Mouse (Mus musculus) regulatory T cell (primary cell): ENCODE results near the gene Bnip1.

Experiments used
- in situ Hi-C: fragments of 300-600 bp; cut with MboI, MseI; formaldehyde crosslinking; loops from one replicate; pipeline ENCODE4 v1.15.1; 2025; ENCODE audit warnings: high pct_unique_total_duplicates

Gene Bnip1

DNA sequence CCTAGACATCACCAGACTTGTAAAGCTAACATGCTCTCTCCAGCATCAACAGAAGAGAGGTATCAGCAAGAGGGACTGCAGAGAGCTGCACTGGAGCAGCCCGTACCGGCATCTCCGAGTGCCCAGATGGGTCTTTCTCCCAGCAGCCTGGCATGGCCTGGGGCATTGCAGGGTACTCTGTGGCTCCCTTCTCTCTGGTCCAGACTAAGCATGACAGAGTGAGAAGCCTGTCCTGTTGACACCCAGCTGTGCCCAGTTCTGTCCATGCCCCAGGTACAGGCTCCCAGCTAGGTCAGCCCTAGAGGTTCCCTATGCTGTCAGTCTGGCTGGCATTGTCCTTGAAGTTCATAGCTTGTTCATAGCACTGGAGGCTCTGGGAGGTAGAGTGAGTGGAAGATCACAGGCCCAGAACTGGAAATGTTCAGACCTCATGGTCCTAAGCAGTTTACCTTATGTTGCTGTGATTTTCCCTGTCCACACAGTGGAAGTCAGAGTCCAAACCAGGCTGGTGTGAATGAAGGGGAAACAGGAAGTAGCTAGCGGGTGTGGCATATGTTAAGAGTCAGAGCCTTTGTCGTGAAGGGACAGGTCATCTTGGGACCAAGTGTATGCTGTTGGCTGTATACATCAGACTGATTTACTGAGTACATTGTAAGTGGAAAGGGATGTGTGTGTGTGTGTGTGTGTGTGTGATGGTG lies 12.4 kb downstream of the Bnip1 start:
- in situ Hi-C loops, result no loop called here

DNA sequence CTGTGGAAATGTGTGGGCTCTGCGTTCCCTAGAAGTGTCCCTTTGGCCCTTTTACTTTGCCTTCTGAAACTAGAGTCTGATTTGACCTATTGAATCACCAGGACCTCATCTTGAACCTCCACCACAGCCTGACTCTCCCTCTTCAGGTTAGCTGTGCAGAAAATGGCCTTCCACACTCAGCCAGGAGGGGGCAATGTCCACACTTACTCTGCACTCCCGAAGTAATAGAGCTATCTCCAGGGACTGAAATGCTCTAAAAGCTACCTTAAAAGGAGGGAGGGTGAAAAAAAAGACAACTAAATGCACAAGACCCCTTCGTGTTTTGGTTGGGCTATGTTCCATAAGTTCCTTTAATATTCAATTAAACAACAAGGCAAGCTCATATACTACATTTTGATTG lies 13.9 kb downstream of the Bnip1 start:
- in situ Hi-C loops, result no loop called here

DNA sequence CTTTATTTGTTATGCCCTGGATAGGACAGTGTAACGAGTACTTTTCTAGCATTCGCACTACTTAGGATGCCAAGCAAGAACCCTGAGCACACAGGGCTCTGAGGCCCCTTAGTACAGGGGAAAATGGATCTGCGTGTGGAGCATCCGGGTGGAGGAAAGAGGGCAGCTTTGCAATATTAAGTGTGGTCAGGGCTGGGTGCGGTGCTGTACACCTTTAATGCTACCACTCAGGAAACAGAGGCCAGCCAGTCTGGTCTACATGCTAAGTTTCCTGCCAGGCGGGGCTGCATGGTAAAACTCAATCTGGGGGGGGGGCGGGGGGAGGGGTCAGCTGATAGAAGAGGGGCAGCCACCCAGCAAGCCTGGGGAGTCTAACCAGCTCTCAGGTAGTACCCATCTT lies 14.5 kb downstream of the Bnip1 start:
- in situ Hi-C loops, result no loop called here

DNA sequence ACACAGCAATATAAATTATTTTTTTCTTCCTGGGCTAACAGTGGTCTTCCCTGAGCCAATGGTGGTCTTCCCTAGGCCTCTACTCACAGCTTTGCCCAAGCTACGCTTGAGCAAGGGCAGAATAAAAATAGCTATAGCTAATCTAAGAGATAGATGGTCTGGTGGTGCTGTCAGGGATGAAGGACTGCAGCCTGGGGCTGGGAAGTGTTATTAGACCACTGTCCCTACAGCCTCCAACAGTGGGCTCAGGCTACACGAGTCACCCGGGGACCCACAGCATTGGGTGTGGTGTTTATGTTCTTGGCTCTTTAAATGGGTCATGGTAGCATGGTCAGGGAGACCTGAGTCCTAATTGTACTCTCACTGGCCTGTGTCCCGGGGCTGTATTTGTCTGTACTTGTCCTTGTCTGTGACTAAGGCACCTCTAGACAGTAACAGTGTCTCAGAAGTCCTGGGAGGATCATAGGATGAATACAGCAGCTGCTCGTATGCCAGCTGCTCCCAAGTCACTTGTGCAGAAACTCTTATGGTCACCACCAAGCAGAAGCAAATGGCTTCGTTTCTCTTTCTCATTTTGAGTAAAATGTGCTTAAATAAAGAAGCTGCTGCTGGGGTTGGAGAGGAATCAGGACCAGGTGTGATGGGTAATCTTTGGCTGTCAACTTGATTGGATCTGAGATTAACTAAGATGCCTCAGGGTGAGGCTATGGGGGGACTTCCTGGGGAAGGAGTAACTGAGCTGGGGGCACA lies 16.7 kb downstream of the Bnip1 start:
- in situ Hi-C loops, result no loop called here

DNA sequence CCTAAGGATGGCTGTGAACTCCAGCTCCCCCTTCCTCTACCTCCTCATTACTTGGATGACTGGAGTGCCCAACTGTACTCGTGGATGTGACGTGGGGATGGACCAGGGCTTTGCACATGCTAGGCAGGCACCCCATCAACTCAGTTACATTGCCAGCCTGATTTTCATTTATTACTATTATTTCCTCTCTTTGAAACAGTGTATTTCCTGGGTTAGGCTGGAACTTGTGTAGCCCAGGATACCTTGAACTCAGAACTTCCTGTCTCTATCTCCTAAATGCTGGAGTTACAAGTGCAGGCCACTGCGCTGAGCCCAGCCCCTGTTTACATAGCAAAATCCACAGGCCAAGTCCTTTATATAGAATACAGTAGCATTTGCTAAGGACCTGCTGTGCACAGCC lies 22.0 kb downstream of the Bnip1 start:
- in situ Hi-C loops, result no loop called here

DNA sequence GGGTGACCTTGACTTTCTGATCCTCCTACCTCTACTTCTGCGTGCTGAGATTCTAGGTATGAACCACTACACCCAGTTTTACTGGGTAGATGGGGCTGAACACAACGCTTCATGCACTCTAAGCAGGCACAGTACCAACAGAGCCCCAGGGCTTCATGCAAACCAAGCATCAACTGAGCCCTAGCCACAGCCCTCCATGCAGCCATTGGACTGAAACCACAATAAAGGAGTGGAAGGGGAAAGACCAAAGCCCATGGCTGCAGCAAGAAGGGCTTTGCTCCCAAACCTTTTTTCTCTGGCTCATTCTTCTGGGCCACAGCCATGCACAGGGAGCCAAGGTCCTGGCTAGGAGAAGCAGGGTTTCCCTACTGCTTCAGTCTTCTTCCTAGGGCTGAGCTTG lies 31.7 kb downstream of the Bnip1 start:
- in situ Hi-C loops, result loop anchor here (5.0 kb wide), 1 partner anchor 185 kb away; no protein-coding TSS in a partner anchor

DNA sequence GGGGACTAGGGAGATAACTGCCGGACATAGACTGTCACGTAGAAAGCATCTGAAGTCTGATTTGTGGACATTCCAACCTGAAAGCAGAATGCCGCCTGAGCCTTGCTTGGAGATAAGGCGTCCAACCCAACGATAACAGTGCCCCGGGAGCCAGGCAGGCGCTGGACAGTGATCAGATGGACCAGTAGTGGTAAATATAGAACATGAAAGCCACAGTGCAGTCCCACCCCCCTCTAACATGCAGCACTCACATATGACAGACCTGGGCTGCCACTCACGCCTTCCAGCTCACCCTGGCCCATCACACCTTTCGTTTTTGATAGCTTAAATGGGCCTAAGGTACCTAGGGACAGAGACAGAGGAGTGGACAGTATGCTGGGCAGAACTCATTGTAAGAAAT lies 32.6 kb downstream of the Bnip1 start:
- in situ Hi-C loops, result loop anchor here (5.0 kb wide), 1 partner anchor 184 kb away; no protein-coding TSS in a partner anchor

DNA sequence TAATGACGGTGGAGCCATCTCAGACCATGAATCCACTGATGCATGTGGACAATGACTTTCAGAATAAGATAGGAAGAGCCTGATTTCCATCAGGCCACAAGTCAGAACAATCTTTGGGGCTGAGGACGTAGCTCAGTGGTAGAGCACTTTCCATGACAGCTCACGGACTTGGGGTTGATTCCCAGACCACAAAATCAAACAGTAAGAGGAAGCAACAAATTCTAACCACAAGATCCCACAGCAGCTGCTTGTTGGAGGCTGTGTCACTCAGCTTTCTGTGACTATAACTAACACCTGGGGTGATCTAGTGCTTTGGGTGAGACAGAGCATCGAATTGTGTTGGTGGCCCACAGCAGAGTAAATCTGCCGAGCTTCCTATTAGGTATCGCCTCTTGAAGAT lies 35.9 kb downstream of the Bnip1 start:
- in situ Hi-C loops, result no loop called here

DNA sequence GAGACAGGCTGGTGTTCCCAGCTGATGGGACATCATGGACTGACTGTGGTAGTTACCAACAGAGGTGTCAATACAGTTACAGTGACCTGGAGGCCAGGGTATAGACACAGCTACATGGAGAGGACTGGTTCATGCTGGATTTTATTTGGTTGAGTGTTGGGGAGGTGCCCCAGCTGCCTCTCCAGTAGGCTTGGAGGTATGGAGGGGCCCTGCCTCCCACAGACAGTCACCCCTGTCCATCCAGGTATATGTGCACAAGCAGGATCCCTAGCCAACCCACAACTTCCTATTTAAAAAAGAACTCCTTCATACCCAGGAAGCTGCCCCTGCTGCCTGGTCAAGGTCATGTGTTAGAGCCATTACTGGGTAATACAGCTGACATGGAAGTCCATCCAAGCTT lies 36.9 kb downstream of the Bnip1 start:
- in situ Hi-C loops, result no loop called here

DNA sequence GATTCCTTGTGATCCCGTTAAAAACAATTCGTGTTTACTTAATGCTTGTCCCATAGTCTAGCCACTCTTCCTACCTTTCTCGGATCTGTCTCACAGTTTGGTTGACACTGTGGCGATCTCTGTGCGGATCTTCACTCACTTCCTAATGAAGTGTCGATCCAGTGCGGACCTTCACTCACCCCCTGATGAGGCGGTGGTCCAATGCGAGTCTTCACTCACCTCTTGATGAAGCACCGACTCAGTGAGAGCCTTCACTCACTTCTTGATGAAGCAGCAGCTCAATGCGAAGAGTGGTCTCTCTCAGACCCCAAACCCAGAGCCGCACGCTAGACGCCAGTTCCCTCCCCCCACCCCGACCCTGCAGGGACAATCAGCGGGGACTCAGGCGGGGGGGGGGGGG lies 45.3 kb downstream of the Bnip1 start:
- in situ Hi-C loops, result no loop called here

DNA sequence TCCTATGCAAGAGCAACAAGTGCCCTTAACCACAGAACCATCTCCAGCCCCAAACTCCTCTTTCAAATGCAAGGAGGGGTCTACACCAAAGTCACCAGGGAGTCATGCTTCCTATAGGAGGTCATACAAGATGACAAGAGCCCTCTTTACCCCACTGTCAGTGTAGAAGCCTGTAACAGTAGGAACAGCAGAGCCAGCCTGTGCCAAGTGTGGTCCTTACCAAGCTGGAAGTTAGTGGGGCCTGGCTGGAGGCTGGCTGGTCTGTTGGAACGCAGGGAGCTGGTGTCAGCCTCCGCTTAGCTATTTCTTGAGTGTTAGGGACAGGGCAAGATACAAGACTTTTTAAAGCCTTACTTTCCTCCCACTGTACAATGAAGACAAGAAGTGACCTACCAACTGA lies 52.9 kb downstream of the Bnip1 start:
- in situ Hi-C loops, result no loop called here

DNA sequence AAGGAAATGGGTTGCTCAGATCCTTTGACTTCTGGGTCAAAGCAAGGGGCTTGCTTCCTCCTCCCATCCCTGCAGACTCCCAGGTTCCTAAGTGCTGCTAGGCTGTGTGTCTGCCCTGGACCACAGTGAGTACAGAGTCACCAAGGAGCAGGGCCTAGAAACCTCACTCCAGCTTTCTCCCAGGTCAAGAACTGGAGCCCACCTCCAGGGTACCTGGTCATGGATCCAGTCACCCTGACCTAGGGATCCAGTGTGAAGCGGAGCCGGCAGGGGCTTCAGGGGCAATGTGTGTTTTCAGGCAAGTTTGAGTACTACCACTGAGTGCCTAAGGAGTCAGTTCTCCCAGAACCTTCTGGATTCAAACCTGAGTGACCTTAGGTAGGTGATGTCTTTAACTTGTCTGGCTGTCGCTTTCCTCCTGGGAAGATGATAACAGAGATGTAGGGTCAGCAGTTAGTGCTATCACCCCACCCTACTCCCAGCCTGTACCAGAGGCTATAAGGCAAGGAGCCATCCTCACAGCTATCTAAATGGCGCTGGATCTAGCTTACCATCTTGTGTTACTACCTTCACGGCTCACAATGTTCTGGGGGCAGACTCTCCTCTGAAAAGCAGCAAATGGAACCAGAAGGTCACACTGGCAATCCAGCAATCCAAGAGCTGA lies 53.6 kb downstream of the Bnip1 start:
- in situ Hi-C loops, result no loop called here

DNA sequence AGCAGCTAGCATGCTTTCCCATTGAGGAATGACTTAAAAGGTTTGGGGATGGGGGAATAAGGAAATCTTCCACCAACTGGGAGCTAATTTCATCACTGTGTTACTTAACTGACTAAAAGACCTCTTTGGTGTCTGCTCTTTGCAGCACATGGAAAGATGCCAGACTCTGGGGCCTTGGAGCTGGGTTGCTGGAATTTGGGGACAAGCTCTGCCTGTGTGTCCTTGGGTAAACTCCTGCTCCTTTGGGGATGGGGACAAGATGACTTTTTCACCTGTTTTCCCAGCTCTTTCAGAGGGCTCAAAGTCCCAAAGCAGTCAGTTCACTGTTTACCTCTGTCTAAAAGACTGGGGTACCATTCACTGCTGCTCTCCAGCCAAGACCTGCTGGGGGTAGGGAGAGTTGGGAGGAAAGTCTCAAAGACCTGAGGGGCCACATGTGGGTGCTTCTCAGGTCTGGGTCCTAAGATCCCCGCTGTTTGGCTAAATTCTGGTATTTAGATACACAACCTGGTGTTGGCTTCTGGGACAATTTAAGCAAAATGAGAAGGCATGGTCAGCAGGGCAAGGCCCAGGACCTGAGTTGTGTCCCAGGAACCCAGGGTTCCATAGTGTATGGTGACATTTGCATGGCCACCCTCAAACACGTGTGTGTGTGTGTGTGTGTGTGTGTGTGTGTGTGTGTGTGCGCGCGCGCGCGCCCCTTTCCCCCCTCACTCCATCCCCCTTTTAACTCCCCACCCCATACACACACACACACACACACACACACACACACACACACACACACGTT lies 54.3 kb downstream of the Bnip1 start:
- in situ Hi-C loops, result no loop called here

DNA sequence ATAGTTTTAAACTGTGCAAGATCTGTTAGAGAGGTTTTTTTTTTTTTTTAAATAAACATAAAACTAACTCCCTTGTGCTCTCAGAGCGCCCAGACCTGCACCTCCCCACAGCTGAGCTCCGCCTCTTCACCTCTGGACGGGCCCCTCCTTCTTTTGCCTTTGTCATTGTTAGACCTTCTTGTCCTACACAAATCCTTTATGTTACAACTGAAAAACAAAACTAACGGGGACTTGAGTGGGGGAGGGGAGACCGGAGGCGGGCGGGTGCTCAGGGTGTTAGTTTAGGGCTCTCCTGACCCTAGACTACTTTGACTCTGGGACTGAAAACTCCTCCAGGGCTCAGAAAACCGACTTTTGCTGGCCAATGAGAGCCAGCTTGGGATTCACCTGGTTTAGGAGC lies 55.1 kb downstream of the Bnip1 start:
- in situ Hi-C loops, result no loop called here

DNA sequence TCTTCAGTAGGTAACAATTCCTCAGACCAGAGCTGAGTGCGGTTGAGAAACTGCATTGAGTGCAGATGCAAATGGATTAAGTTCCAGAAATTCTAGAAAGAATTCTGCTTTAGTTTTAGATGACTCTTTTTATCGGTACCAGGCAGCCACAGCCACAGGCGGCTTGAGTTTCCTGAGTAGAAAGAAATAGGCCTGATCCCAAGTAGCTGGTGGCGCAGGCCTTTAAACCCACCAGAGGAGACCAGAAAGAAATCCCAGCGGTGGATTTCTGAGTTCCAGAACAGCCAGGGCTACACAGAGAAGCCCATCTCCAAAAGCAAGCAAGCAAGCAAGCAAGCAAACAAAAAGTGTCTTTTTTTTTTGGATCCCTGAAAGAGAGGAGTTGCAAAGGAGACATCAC lies 55.5 kb downstream of the Bnip1 start:
- in situ Hi-C loops, result no loop called here

DNA sequence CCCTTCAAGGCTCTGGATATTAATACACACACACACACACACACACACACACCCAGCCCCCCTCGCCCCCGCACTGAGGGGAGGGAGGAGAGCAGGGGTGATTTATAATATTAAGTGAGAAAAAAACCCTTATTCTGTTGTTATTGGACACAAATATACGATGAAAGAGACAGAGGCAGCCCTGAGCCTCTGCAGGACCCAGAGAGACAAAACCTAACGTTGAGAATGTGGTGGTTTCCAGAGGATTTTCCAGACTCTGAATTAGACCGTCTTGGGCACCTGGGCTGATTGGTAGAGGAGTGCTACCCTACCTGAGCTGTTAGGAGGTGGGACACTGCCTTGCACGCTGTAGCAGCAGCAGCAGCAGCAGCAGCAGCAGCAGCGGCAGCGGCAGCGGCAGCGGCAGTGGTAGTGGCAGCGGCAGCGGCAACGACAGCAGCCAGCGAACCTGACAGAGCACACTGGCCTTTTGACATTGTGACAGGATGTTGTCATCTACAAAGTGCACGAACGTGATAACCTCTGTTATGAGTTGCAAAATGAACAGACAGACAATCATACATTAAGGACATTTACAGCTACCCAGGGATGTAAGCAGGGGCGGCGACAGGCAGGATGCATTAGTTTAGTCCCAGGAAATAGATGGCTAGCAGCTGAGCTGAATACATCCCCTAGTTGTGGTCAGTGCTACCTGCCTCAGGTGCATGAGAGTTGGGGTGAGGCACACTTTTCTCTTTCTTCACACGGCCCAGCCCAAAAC lies 56.1 kb downstream of the Bnip1 start:
- in situ Hi-C loops, result no loop called here

DNA sequence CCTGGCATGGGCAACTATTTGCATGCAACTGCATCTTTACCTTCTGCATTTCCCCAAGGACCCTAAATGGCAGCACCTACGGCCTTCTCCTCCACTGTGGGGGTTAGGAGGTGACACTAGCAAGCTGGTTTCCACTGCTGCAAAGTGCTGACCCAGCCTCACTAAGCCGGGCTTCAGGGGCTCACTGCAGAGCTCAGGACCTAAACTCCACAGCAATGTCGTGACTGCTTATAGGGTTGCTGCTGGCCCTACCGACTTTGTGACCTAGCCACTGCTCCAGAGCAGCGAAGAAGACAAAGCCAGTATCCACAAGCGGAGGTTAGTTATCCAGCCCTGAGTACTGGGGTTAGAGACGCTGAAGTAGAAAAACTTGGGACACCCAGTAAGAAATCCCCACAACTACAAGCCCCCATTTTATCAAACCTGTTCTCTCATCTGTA lies 56.7 kb downstream of the Bnip1 start:
- in situ Hi-C loops, result no loop called here

DNA sequence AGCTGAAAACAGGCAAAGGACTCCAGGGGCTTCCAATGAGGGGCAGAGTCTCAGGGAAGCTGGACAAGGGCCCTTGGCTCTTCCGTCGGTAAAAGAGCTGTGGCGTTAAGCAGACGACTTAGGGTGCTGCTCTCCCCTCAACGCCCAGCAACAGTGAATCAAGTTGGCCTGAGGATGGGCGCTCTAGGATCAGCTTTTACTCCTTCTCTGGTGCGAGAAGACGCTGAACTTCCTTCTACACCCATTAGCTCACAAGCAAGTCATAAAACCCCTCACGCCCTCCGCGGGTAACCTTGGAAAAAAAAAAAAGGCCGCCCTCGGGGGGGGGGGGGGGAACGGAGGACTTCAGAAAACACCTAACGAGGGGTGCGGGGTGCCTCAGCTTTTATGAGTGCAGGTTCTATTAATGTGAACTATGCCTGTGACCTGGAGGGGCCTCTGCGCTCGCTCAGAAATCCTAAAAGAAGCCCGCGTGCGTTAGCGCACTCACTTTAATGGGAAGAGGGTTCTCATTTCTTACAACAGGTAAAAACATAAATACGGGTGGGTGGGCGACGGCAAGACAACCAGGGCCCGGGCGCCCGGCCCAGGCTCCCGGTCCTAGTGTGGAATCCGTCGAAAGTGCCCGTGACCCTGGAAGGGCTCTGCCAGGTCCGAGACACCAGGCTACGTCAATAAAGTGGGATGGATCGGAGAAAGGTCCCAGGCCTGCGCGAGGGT lies 57.5 kb downstream of the Bnip1 start:
- in situ Hi-C loops, result no loop called here

DNA sequence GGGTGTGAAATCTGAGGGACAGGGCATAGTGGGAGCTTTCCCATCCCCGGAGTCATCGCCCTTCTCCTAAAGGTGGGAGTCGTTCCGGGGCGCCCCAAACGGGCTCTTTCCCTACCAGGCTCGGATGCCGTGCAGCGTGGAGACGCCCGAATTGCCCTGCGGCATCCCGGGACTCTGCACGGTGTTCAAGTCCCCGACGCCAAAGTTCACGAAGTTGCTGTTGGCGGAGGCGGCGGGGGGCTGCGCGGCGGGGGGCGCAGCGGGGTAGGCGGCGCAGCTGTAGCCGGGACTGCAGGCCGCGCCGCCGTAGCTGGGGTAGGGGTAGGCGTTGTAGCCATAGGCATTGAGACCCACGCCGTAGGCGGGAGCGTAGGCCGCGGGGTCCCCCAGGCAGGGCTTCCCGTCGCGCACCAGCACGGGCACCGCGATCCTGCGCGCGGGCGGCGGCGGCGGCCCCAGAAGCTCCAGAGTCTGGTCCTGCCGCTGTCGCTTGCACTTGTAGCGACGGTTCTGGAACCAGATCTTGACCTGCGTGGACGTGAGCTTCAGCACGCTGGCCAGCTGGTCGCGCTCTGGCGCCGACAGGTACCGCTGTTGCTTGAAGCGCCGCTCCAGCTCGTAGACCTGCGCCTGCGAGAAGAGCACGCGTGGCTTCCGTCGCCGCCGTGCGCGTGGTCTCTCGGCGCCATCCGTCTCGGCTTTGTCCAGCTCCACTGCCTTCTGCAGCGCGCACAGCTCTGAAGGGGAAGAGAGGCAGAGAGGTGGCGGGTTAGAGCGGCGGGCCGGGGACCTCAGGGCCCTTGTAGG lies 58.2 kb downstream of the Bnip1 start:
- in situ Hi-C loops, result no loop called here
